Mouse (Mus musculus) retina, adult 2 months (tissue): ENCODE results near the gene Folr2.

Source experiments
- DNase-seq: peaks from one replicate; pipeline ENCODE4 v3.0.0-alpha.2; 2012; ENCODE audit warnings: low read depth, low spot score

Gene Folr2

GRCm38 (mm10) chr7:101823758-101824630 is 33.0 kb downstream of the Folr2 start:
- no peak for DNase-seq

- DNase-seq: no peak
These were observed 33.9 kb downstream of the Folr2 start for GRCm38 (mm10) chr7:101822836-101823757.

DNA sequence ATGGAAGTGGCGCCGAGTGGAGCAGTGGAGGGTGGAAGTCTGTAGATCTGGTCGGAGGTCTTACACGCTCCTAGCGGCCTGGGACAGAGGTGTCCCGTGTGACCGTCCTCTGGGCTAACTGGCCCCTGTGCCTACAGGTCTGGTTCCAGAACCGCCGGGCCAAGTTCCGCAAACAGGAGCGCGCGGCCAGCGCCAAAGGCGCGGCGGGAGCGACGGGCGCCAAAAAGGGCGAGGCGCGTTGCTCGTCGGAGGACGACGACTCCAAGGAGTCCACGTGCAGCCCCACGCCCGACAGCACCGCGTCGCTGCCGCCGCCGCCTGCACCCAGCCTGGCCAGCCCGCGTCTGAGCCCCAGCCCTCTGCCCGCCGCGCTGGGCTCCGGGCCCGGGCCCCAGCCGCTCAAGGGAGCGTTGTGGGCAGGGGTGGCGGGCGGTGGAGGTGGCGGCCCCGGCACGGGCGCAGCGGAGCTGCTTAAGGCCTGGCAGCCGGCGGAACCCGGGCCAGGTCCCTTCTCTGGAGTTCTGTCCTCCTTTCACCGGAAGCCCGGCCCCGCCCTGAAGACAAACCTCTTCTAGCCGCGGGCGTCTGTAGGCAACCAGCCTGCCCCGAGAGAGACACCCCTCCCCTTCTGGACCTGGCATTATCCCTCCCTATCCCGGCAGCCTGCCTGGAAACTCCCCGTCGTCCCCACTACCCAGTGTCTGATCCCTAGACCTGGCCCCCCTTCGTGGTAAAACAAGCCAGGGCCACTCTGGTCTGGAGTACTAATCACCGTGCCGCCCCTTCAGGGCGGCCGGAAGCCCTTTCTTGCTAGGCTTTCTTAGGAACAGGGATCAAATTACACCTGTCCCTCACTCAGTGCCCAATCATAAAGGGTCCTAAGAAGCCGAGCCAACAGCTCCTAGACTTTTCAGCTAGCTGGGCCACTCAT is 35.2 kb downstream of the Folr2 start:
- DNase-seq: no peak

GRCm38 (mm10) chr7:101820295-101821030 is 36.5 kb downstream of the Folr2 start:
- DNase-seq: no peak

GRCm38 (mm10) chr7:101817861-101818401 is 39.1 kb downstream of the Folr2 start, which contains the start of gene Phox2a:
Phox2a (plus strand) TSS chr7:101818313.
- no peak for DNase-seq
